Mouse (Mus musculus) neural tube, embryonic 11.5 days (tissue): ENCODE results near the gene Cdca3. TPM values are rescaled to one million over a fixed set of nuclear protein-coding genes. Genes with fewer than 3 reads are reported as not detected.

Experiments
- ATAC-seq: fragments of 200-750 bp; cut with Nextera tagmentation; 2 replicates; pipeline ENCODE4 v1.8.0; 2017; ENCODE audit warnings: moderate number of reproducible peaks, mild to moderate bottlenecking, moderate TSS enrichment, moderate library complexity; ENCODE audit not compliant: insufficient read depth, low FRiP score, low TSS enrichment
- DNase-seq: peaks from one replicate; pipeline ENCODE4 v3.0.0-alpha.2; 2015; ENCODE audit warnings: low spot score
- H3K27ac ChIP-seq: fragments of 300-500 bp; sonication (generic); 2 replicates; pipeline ENCODE4 v1.5.1; 2014; ENCODE audit warnings: low read depth, mild to moderate bottlenecking, low read length
- H3K27me3 ChIP-seq: fragments of 300-500 bp; sonication (generic); 2 replicates; pipeline ENCODE4 v1.6.1; 2014; ENCODE audit warnings: mild to moderate bottlenecking, low read length, mixed read lengths; ENCODE audit not compliant: control insufficient read depth, insufficient read depth
- H3K36me3 ChIP-seq: fragments of 300-500 bp; sonication (generic); 2 replicates; pipeline ENCODE4 v1.6.1; 2014; ENCODE audit warnings: mild to moderate bottlenecking, low read length, moderate library complexity, mixed read lengths; ENCODE audit not compliant: control insufficient read depth, insufficient read depth
- H3K4me1 ChIP-seq: fragments of 300-500 bp; sonication (generic); 2 replicates; pipeline ENCODE4 v1.6.1; 2014; ENCODE audit warnings: low read length, mixed read lengths; ENCODE audit not compliant: control insufficient read depth, insufficient read depth
- H3K4me2 ChIP-seq: fragments of 300-500 bp; sonication (generic); 2 replicates; pipeline ENCODE4 v1.6.1; 2014; ENCODE audit warnings: low read depth, mild to moderate bottlenecking, moderate library complexity
- H3K4me3 ChIP-seq: fragments of 300-500 bp; sonication (generic); 2 replicates; pipeline ENCODE4 v1.5.1; 2014; ENCODE audit warnings: low read depth, low read length
- H3K9ac ChIP-seq: fragments of 300-500 bp; sonication (generic); 2 replicates; pipeline ENCODE4 v1.6.1; 2014; ENCODE audit warnings: mild to moderate bottlenecking, low read length
- H3K9me3 ChIP-seq: fragments of 300-500 bp; sonication (generic); 2 replicates; pipeline ENCODE4 v1.6.1; 2016; ENCODE audit warnings: low read length; ENCODE audit not compliant: control insufficient read depth
- WGBS: fragments of 180-500 bp; shearing (Covaris S2); extraction: QIAGEN DNeasy Blood & Tissue Kit; methylation state at CpG from one replicate; pipeline ENCODE4 v1.1.7; 2014; 5-methylcytosine and 5-hydroxymethylcytosine counted together
- polyA plus RNA-seq: library from polyadenylated mRNA; unstranded; fragments of >200 nt; fragmentation: Nextera tagmentation; extraction: Ambion mirVana; gene quantifications from 2 replicates; pipeline ENCODE4 v1.2.1, GENCODE M21; 2014

Gene Cdca3
- polyA plus RNA-seq, 1 experiment from 2014 or later, result 195 TPM

DNA sequence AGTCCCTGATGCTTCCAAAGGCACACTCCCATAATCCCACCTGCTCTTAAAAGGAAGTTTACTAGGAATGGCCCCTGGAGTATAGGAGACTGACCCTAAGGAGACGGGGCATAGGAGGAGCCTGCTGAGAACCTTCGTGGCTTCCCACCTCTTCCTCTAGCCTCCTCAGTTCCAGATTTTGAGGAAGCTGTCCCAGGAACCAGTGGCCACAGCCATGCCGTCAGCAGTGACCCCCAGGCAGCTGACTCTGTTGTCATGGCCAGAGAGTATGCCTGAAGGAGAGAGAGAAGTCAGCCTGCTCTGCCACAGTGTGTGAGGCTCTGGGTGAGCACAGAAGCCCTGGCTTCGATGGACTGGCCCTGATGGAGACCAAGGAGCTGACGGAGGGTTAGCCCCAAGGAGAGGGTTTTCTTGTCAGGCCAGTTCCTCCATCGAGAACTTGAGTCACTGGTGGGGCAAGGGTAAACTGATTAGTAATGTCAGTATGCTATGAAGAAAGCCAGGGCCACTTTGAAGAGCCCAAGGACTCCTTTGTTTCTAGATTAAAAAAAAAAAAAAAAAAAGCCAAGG, 5.2 kb downstream of the Cdca3 start:
- Histone ChIP-seq H3K9me3 (no peaks in the 10 kb centered on the region), H3K4me3 (no peak overlapping the region), H3K27me3 (no peaks in the 10 kb centered on the region), H3K36me3 (peaks cover 2% of the 10 kb centered on the region; the same call in 1 of the 2 replicates), H3K9ac (no peak overlapping the region), H3K4me1 (peaks cover 3% of the 10 kb centered on the region), H3K27ac (no peak overlapping the region), H3K4me2 (no peak overlapping the region)
- WGBS, result 83% methylated on average over 6 of the region's 6 CpGs
- ATAC-seq (no peak), DNase-seq (no peak)

DNA sequence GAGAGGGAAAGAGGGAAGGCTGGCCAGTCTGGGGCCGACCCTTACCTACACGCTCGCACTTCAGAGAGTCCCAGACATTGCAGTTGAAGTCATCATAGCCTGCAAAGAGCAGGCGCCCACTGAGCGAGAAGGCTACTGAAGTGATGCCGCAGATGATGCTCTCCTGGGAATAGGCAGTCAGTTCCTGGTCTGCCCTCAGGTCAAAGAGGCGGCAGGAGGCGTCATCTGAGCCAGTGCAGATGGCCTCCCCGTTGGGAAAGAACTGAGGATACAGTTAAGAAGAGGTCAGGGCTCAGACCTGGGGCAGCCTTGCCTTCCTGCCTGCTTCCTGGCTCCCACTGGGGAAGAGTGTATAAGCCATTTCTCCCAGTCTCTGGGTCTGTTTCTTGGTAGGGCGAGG, 6.2 kb downstream of the Cdca3 start:
- no peak overlapping the region for H3K4me3 ChIP-seq
- no peaks in the 10 kb centered on the region; the same call in none of the 2 replicates for H3K4me1 ChIP-seq
- H3K9ac ChIP-seq, result no peak overlapping the region; the same call in 1 of the 2 replicates
- H3K9me3 ChIP-seq, result no peaks in the 10 kb centered on the region
- H3K27ac ChIP-seq, result no peak overlapping the region
- ATAC-seq, result no peak
- no peak for DNase-seq
- H3K4me2 ChIP-seq, result no peak overlapping the region
- H3K27me3 ChIP-seq, result no peaks in the 10 kb centered on the region
- H3K36me3 ChIP-seq, result peaks cover 2% of the 10 kb centered on the region; the same call in 1 of the 2 replicates
- 50% methylated on average over 10 of the region's 10 CpGs for WGBS

DNA sequence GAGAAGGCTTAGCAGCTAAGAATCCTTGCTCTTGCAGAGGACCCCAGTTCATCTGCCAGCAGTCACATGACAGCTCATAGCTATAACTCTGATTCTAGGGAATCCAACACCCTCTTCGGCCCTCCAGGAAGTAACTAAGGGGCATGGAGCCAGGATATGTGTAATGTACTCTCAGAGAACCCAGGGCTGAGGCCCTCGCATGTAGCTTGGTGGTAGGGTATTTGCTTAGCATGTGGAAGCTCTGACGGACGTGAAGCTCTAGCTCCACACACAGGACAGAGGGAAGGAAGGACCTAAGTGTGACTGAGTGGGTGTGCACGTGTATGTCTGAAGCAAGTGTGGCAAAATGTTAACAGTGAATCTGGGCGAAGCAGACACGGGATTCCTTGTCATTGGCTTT, 7.1 kb downstream of the Cdca3 start:
- ATAC-seq (no peak), DNase-seq (no peak)
- H3K9ac ChIP-seq, result no peak overlapping the region
- peaks cover 4% of the 10 kb centered on the region; the same call in 1 of the 2 replicates for H3K36me3 ChIP-seq
- no peak overlapping the region for H3K4me2 ChIP-seq
- H3K4me3 ChIP-seq, result no peak overlapping the region
- WGBS, result 86% methylated on average over 7 of the region's 7 CpGs
- H3K4me1 ChIP-seq, result no peaks in the 10 kb centered on the region; the same call in 1 of the 2 replicates
- H3K27me3 ChIP-seq, result no peaks in the 10 kb centered on the region
- H3K9me3 ChIP-seq, result no peaks in the 10 kb centered on the region
- no peak overlapping the region for H3K27ac ChIP-seq

DNA sequence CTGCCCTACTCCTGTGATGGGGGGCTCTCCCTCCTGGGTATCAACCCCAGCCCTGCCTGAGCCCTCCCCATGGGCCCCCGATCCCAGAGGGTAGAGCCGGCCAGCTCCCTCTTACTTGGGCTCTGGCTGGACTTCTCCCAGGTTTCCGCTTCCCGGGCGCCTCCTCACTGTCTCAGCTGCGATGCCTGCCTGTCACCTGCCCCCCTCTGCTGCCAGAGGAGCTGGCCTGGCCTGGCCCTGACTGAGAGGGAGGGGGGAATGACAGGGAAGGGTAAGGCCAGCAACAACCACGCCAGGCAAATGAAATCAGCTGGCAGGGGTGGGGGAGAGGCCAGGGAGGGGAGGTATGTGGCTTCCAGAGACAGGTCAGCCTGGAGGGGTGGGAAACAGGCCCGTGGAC, 10.5 kb downstream of the Cdca3 start:
- no peaks in the 10 kb centered on the region for H3K4me1 ChIP-seq
- no peaks in the 10 kb centered on the region for H3K9me3 ChIP-seq
- no peaks in the 10 kb centered on the region for H3K27me3 ChIP-seq
- H3K4me2 ChIP-seq, result no peak overlapping the region
- H3K4me3 ChIP-seq, result no peak overlapping the region
- DNase-seq (no peak), ATAC-seq (peak; percentile 15; the same call in 1 of the 2 replicates)
- WGBS, result 13% methylated on average over 8 of the region's 8 CpGs
- H3K9ac ChIP-seq, result peak overlapping the region; percentile 11; the same call in 1 of the 2 replicates
- H3K27ac ChIP-seq, result no peak overlapping the region
- peaks cover 3% of the 10 kb centered on the region; the same call in 1 of the 2 replicates for H3K36me3 ChIP-seq

DNA sequence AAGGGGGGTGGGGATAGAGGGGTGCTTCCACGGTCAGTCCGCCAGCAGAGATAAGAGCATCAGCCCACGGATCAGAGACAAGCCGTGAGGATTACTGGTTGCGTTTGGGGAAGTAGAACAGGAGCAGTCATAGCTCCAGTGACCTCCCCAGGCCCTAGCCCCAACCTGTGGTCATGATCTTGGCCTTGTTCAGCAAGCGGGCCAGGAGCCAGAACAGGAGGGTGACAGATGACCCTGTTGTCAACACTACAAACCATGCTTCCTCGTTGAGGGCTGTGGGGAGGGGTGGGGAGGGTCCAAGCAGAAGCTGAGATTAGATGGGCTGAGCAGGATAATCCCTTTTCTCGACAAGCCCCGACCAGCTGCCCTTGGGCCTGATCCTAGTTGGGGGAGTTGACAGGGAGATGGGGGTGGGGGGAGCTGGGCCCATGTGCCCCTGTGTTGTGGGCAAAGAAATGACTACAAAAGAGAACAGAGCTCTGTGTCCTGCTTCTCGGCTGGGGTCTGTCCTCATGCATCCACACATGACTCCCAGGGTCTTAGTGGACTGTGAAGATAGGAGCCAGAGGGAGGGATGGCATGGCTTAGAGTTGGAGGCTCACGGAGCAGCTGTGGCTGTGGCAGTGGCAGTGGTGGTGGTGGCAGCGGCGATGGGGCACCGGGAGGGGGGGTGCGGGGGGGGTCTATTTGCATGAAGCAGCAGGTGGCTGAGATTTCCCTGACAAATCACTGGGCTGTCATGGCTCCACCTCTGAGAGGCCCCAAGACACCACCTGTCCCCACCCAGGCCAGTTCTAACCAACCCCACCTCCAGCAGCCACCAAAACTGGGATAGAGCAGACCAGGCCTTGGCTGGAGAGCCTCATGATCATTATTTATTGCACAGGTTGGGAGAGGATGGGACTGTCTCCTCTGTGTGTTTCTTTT, 11.2 kb downstream of the Cdca3 start, which contains the start of gene Gnb3:
Gene Gnb3, minus strand, starts transcription at position 35 of the 927 bp plus-strand sequence.
- WGBS, result 43% methylated on average over 14 of the region's 15 CpGs
- no peak for DNase-seq
- no peak for ATAC-seq

DNA sequence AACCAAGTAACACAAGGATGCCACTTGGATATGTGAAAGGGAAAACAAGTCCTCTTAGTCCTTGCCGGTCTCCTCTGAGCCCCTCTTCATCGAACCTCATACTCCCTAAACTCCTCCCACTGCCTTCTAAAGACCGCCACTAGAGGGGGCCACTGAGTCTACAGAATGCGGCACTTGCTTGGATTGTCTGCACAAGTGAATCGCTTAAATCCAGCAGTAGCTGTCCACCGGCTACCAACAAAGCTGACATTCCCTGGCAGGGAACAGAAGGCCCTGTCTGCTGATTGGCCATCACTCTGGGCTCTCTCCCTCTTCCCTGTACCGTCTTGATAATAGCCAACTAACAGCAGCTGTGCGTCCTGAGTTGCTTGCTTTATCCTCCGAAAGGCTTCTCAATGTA, 18.0 kb downstream of the Cdca3 start:
- H3K27ac ChIP-seq, result no peak overlapping the region
- ATAC-seq (peak; percentile 88), DNase-seq (peak; percentile 96)
- no peaks in the 10 kb centered on the region for H3K36me3 ChIP-seq
- 9% methylated on average over 9 of the region's 9 CpGs for WGBS
- no peaks in the 10 kb centered on the region for H3K9me3 ChIP-seq
- no peaks in the 10 kb centered on the region for H3K27me3 ChIP-seq
- H3K9ac ChIP-seq, result no peak overlapping the region
- no peak overlapping the region for H3K4me2 ChIP-seq
- no peak overlapping the region for H3K4me3 ChIP-seq
- 0 out of 2 replicates have a peak, but pooled peaks cover 3% of the 10 kb centered on the region for H3K4me1 ChIP-seq

More for the DNA sequence above, 11.2 kb downstream of the Cdca3 start, which contains the start of gene Gnb3:
- H3K4me2 ChIP-seq, result no peak within 1 kb of the TSS
- peak within 1 kb of the TSS; percentile 11; the same call in 1 of the 2 replicates for H3K9ac ChIP-seq
- no peak within 1 kb of the TSS for H3K27ac ChIP-seq
- H3K4me3 ChIP-seq, result no peak within 1 kb of the TSS
- peaks cover 3% of the 10 kb centered on the region; the same call in 1 of the 2 replicates for H3K36me3 ChIP-seq
- H3K27me3 ChIP-seq, result no peaks in the 10 kb centered on the region
- H3K4me1 ChIP-seq, result no peaks in the 10 kb centered on the region
- H3K9me3 ChIP-seq, result no peaks in the 10 kb centered on the region

DNA sequence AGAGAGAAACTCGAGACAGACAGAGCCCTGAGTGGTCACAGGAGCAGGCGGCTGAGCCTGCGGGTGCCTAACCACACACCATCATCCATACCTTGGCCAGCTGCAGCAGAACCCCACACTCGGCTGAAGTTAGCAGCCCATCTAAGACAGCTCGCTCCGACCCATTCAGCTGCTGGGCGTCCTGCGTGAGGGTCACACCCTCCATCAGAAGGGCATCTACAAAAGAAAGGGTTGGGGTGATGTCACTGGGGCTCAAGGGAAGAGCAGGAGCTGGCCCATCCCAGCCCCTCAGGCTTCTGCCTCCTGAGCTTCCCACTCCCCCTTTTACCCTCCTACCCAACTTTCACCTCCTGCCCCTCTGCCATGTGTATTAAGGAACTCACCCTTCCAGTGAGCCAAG, 21.2 kb downstream of the Cdca3 start:
- DNase-seq (no peak), ATAC-seq (no peak)
- WGBS, result 56% methylated on average over 8 of the region's 8 CpGs
- Histone ChIP-seq H3K4me2 (no peak overlapping the region), H3K36me3 (no peaks in the 10 kb centered on the region; the same call in 1 of the 2 replicates), H3K27me3 (no peaks in the 10 kb centered on the region), H3K9me3 (no peaks in the 10 kb centered on the region), H3K4me3 (no peak overlapping the region), H3K4me1 (0 out of 2 replicates have a peak, but pooled peaks cover 3% of the 10 kb centered on the region), H3K9ac (no peak overlapping the region), H3K27ac (no peak overlapping the region)

DNA sequence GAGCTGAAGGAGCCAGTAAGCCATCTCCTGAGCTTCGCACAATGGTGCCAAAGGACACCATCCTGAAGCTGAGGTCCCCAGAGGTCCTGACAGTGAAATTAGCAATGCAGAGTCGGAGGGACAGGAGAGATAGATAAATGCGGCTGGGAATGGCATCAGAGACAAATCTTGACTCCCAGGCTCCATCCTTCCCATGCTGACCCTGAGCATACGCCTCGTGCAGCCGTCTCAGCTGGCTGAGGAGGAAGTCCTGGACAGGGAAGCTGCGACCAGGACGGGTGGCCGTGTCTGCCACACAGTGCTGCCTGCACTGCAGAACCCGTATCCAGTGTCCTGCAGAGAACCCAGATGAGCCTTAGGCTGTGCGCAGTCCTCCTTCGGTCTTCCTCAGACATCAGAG, 25.3 kb downstream of the Cdca3 start:
- Histone ChIP-seq H3K27me3 (no peaks in the 10 kb centered on the region), H3K36me3 (no peaks in the 10 kb centered on the region; the same call in 1 of the 2 replicates), H3K4me2 (no peak overlapping the region), H3K4me1 (peaks cover 9% of the 10 kb centered on the region), H3K9ac (no peak overlapping the region), H3K9me3 (no peaks in the 10 kb centered on the region), H3K27ac (no peak overlapping the region), H3K4me3 (no peak overlapping the region)
- ATAC-seq (no peak), DNase-seq (no peak)
- 77% methylated on average over 12 of the region's 12 CpGs for WGBS
